Mouse (Mus musculus) megakaryocyte, embryonic 14.5 days (primary cell): ENCODE data around the gene Ralbp1. TPM values are rescaled to one million over a fixed set of nuclear protein-coding genes. Genes with fewer than 3 reads are reported as not detected.

Experiments
- H3K27me3 ChIP-seq: replicated peaks from 2 replicates; pipeline ENCODE3; 2012; ENCODE audit warnings: inconsistent platforms
- H3K36me3 ChIP-seq: replicated peaks from 2 replicates; pipeline ENCODE3; 2012; ENCODE audit warnings: low read length, inconsistent platforms, mixed read lengths
- H3K4me1 ChIP-seq: 2 replicates; pipeline ENCODE4 v1.6.1; 2012; ENCODE audit warnings: inconsistent platforms
- H3K4me3 ChIP-seq: replicated peaks from 2 replicates; pipeline ENCODE3; 2012; ENCODE audit warnings: moderate library complexity, mild to moderate bottlenecking, inconsistent platforms
- H3K9me3 ChIP-seq: 2 replicates; pipeline ENCODE4 v1.6.1; 2012; ENCODE audit warnings: inconsistent platforms
- FLI1 ChIP-seq: IDR thresholded peaks from 2 replicates; pipeline ENCODE4 v1.6.1; 2012; ENCODE audit warnings: low read length, inconsistent platforms, mixed read lengths
- GATA1 ChIP-seq: IDR thresholded peaks from 3 replicates; pipeline ENCODE4 v1.6.1; 2012; ENCODE audit warnings: mixed read lengths, low read length, inconsistent platforms, borderline replicate concordance
- polyA plus RNA-seq: library from polyadenylated mRNA; stranded (reverse); fragments of >175 nt; gene quantifications from 2 replicates; pipeline ENCODE4 v1.2.3, GENCODE M21; 2012; ENCODE audit warnings: low replicate concordance; ENCODE audit not compliant: insufficient read depth

The Ralbp1 gene
- polyA plus RNA-seq, 1 experiment, result 184 TPM

GRCm38 (mm10) chr17:65857617-65858016 is 28.0 kb downstream of the Ralbp1 start:
- Histone ChIP-seq H3K27me3 (no peaks in the 10 kb centered on the region), H3K36me3 (peaks cover 91% of the 10 kb centered on the region)

GRCm38 (mm10) chr17:65854006-65854405 is 31.6 kb downstream of the Ralbp1 start:
- TF ChIP-seq FLI1, result no peak
- no peak for TF ChIP-seq GATA1
- no peak overlapping the region for H3K4me3 ChIP-seq
- H3K36me3 ChIP-seq, result peaks cover 100% of the 10 kb centered on the region
- H3K27me3 ChIP-seq, result no peaks in the 10 kb centered on the region
- H3K9me3 ChIP-seq, result no peaks in the 10 kb centered on the region
- H3K4me1 ChIP-seq, result peaks cover 14% of the 10 kb centered on the region

More at GRCm38 (mm10) chr17:65857617-65858016, 28.0 kb downstream of the Ralbp1 start:
- Histone ChIP-seq H3K9me3 (no peaks in the 10 kb centered on the region), H3K4me3 (no peak overlapping the region), H3K4me1 (peaks cover 17% of the 10 kb centered on the region)
- TF ChIP-seq GATA1 (no peak), FLI1 (no peak)

- peaks cover 100% of the 10 kb centered on the region for H3K36me3 ChIP-seq
Measured at GRCm38 (mm10) chr17:65853326-65853725, 32.3 kb downstream of the Ralbp1 start.

GRCm38 (mm10) chr17:65851749-65852148 is 33.8 kb downstream of the Ralbp1 start:
- no peak for TF ChIP-seq FLI1
- TF ChIP-seq GATA1, result no peak

More at GRCm38 (mm10) chr17:65853326-65853725, 32.3 kb downstream of the Ralbp1 start:
- Histone ChIP-seq H3K27me3 (no peaks in the 10 kb centered on the region), H3K4me3 (no peak overlapping the region), H3K4me1 (peaks cover 8% of the 10 kb centered on the region), H3K9me3 (no peaks in the 10 kb centered on the region)
- TF ChIP-seq FLI1 (no peak), GATA1 (no peak)

GRCm38 (mm10) chr17:65850487-65850886 is 35.1 kb downstream of the Ralbp1 start:
- Histone ChIP-seq H3K9me3 (no peaks in the 10 kb centered on the region), H3K27me3 (no peaks in the 10 kb centered on the region), H3K4me1 (0 out of 2 replicates have a peak, but pooled peaks cover 3% of the 10 kb centered on the region), H3K4me3 (no peak overlapping the region), H3K36me3 (peaks cover 93% of the 10 kb centered on the region)
- TF ChIP-seq FLI1 (no peak), GATA1 (no peak)

More at GRCm38 (mm10) chr17:65851749-65852148, 33.8 kb downstream of the Ralbp1 start:
- Histone ChIP-seq H3K9me3 (no peaks in the 10 kb centered on the region), H3K27me3 (no peaks in the 10 kb centered on the region), H3K4me1 (0 out of 2 replicates have a peak, but pooled peaks cover 3% of the 10 kb centered on the region), H3K4me3 (no peak overlapping the region), H3K36me3 (peaks cover 95% of the 10 kb centered on the region)

- Histone ChIP-seq H3K36me3 (peaks cover 93% of the 10 kb centered on the region), H3K4me1 (0 out of 2 replicates have a peak, but pooled peaks cover 3% of the 10 kb centered on the region), H3K9me3 (no peaks in the 10 kb centered on the region), H3K27me3 (no peaks in the 10 kb centered on the region), H3K4me3 (no peak overlapping the region)
- no peak for TF ChIP-seq FLI1
- TF ChIP-seq GATA1, result no peak
Measured at GRCm38 (mm10) chr17:65847694-65848449, 37.7 kb downstream of the Ralbp1 start.

- 0 out of 2 replicates have a peak, but pooled peaks cover 3% of the 10 kb centered on the region for H3K4me1 ChIP-seq
- H3K36me3 ChIP-seq, result peaks cover 92% of the 10 kb centered on the region
- no peaks in the 10 kb centered on the region for H3K9me3 ChIP-seq
- TF ChIP-seq GATA1, result no peak
- no peak for TF ChIP-seq FLI1
- H3K27me3 ChIP-seq, result no peaks in the 10 kb centered on the region
- no peak overlapping the region for H3K4me3 ChIP-seq
Measured at GRCm38 (mm10) chr17:65845423-65845822, 40.2 kb downstream of the Ralbp1 start.

GRCm38 (mm10) chr17:65842669-65843381 is 42.8 kb downstream of the Ralbp1 start:
- peaks cover 92% of the 10 kb centered on the region for H3K36me3 ChIP-seq
- TF ChIP-seq GATA1 (no peak), FLI1 (no peak)
- no peaks in the 10 kb centered on the region for H3K9me3 ChIP-seq
- peaks cover 4% of the 10 kb centered on the region; the same call in 1 of the 2 replicates for H3K4me1 ChIP-seq
- H3K27me3 ChIP-seq, result no peaks in the 10 kb centered on the region
- no peak overlapping the region for H3K4me3 ChIP-seq

- Histone ChIP-seq H3K9me3 (no peaks in the 10 kb centered on the region), H3K27me3 (no peaks in the 10 kb centered on the region), H3K36me3 (peaks cover 97% of the 10 kb centered on the region), H3K4me3 (no peak overlapping the region), H3K4me1 (peaks cover 15% of the 10 kb centered on the region)
- TF ChIP-seq FLI1, result no peak
- no peak for TF ChIP-seq GATA1
Measured at GRCm38 (mm10) chr17:65839541-65840256, 45.9 kb downstream of the Ralbp1 start.
